In genomic region chr19:40513632-40514078, GRCm38 (mm10) we compare ENCODE assay signal across 8 mouse cellular contexts. TPM values are rescaled to one million over a fixed set of nuclear protein-coding genes. Genes with fewer than 3 reads are reported as not detected.
DNase-seq lines count a peak whose midpoint lies in the region; ATAC-seq lines count a peak whose summit lies in the region.

TSS of gene Sorbs1 (minus strand) at chr19:40513779.

- peak within 1 kb of the TSS; percentile 61 for H3K4me2 ChIP-seq in hindbrain, embryonic 16.5 days (ENCODE audit: low read length)

- no peaks in the 10 kb centered on the region for H3K9me3 ChIP-seq in hindbrain, embryonic 16.5 days (ENCODE audit: control insufficient read depth, low read length)

- peak within 1 kb of the TSS; percentile 86 for H3K27ac ChIP-seq in hindbrain, embryonic 16.5 days (ENCODE audit: low read depth, low read length)
- H3K27ac ChIP-seq in macrophage, result no peak within 1 kb of the TSS

- H3K27me3 ChIP-seq in hindbrain, embryonic 16.5 days (replicated peaks; ENCODE audit: control insufficient read depth, insufficient read depth, low read length), result no peaks in the 10 kb centered on the region

- no peaks in the 10 kb centered on the region for H3K36me3 ChIP-seq in hindbrain, embryonic 16.5 days (ENCODE audit: control insufficient read depth, insufficient read depth, low read length)
- H3K36me3 ChIP-seq in macrophage (ENCODE audit: inconsistent target), result no peaks in the 10 kb centered on the region

- under 1% methylated on average over 51 of the region's 51 CpGs for WGBS in hindbrain, embryonic 16.5 days
- under 1% methylated on average over 49 of the region's 51 CpGs for WGBS in macrophage (ENCODE audit: missing documents)

- peaks cover 23% of the 10 kb centered on the region for H3K4me1 ChIP-seq in hindbrain, embryonic 16.5 days (ENCODE audit: control insufficient read depth, insufficient read depth, low read depth, low read length)

- DNase-seq in WW6 (ENCODE audit: low read depth, low spot score), result peak; percentile 85
- peak; percentile 90 to 94 for DNase-seq in cerebellum, postnatal 4 days (ENCODE audit: low spot score in 2 of 2)
- peak; percentile 95 for DNase-seq in gastrocnemius, adult 18-20 months (ENCODE audit: low spot score)
- DNase-seq in left cerebral cortex, adult 18-20 months (ENCODE audit: low spot score in 2 of 2), result peak; percentile 93 to 96
- peak; percentile 97 for DNase-seq in right cerebral cortex, adult 18-20 months
- DNase-seq in urinary bladder, postnatal 10 days (ENCODE audit: low spot score), result peak; percentile 81

- H3K9ac ChIP-seq in hindbrain, embryonic 16.5 days (ENCODE audit: low read depth, low read length), result peak within 1 kb of the TSS; percentile 79

- peak within 1 kb of the TSS; percentile 65 for H3K4me3 ChIP-seq in hindbrain, embryonic 16.5 days (ENCODE audit: low read length)
- H3K4me3 ChIP-seq in macrophage (ENCODE audit: inconsistent target), result peak within 1 kb of the TSS; percentile 42

- H3K79me2 ChIP-seq in macrophage (ENCODE audit: inconsistent target), result no peaks in the 10 kb centered on the region

- peak; percentile 98 for ATAC-seq in hindbrain, embryonic 16.5 days

RNA-seq across cellular contexts. Expression of gene Sorbs1, which starts in this region (rescaled TPM):
- total RNA-seq in gastrocnemius, adult 18-20 months (2021), result 100 to 1,000 TPM; 148 to 249 TPM
- 83.6 and 101 TPM in 2 replicates for polyA plus RNA-seq in hindbrain, embryonic 16.5 days (2015; fragmentation: Nextera tagmentation; extraction: Ambion mirVana)
- total RNA-seq in left cerebral cortex, adult 18-20 months (2021), result 100 to 1,000 TPM; 144 to 149 TPM
- total RNA-seq in macrophage (2018; cell fraction: chromatin; rRNA removed), result 1 to 10 TPM in 20 of 26 experiments, under 1 TPM in 6; 0.52 to 3.9 (median 1.6) TPM
- under 1 TPM; 0.13 to 0.83 (median 0.25) TPM for total RNA-seq in macrophage (2018; cell fraction: cytosol; rRNA removed)
- 1 to 10 TPM in 15 of 26 experiments, under 1 TPM in 10, not detected in 1; 0.30 to 3.4 (median 1.1) TPM for total RNA-seq in macrophage (2018; cell fraction: nucleus; rRNA removed)
- polyA plus RNA-seq in macrophage (2018), result 0.19 to 0.77 TPM in 2 of 3 replicates, not detected in the other

Comparison
In these comparisons a context has a peak if more than half of its experiments do, and no peak if none do; other contexts are left out.
1. RNA of gene Sorbs1 (polyA plus RNA-seq): 83.6 to 101 TPM in hindbrain, embryonic 16.5 days; 0.19 to 0.77 TPM in macrophage; every median in the first group is over 10 times any median in the second.
2. Peak in every context shown above with its lines, with median percentiles within 50 percentile points of each other: DNase-seq.